Mouse (Mus musculus) CH12.LX (cell line): ENCODE data around the gene Asb11. TPM values are rescaled to one million over a fixed set of nuclear protein-coding genes. Genes with fewer than 3 reads are reported as not detected.

Experiments
- DNase-seq: peaks from one replicate; pipeline ENCODE4 v3.0.0-alpha.2; 2013; ENCODE audit errors: extremely low read depth
- H3K27ac ChIP-seq: 2 replicates; pipeline ENCODE4 v1.5.1; 2012; ENCODE audit warnings: low read depth, mild to moderate bottlenecking, control low read depth, moderate library complexity; ENCODE audit not compliant: insufficient read depth
- H3K27me3 ChIP-seq: replicated peaks from 2 replicates; pipeline ENCODE3; 2012; ENCODE audit warnings: inconsistent platforms
- H3K36me3 ChIP-seq, 2 experiments: replicated peaks in 1 of 2; 2 replicates each; pipeline versions ENCODE3 to v1.6.1; 2012; ENCODE audit warnings: inconsistent platforms in 1 of 2, low read length in 1 of 2, mild to moderate bottlenecking in 1 of 2, mixed read lengths in 1 of 2, moderate library complexity in 1 of 2; ENCODE audit not compliant: control insufficient read depth in 1 of 2, insufficient read depth in 1 of 2
- H3K4me1 ChIP-seq, 2 experiments: 2 replicates each; pipeline ENCODE4 v1.6.1; 2012; ENCODE audit warnings: inconsistent platforms in 1 of 2, moderate library complexity in 1 of 2; ENCODE audit not compliant: insufficient read depth in 2 of 2, control insufficient read depth in 1 of 2
- H3K4me2 ChIP-seq: 2 replicates; pipeline ENCODE4 v1.6.1; 2012; ENCODE audit warnings: low read depth, mild to moderate bottlenecking, control low read depth; ENCODE audit not compliant: poor library complexity, insufficient read depth, severe bottlenecking
- H3K4me3 ChIP-seq, 3 experiments: fragments of 150-350 bp in 1 of 3; sonication (generic) in 1 of 3; replicated peaks in 1 of 3; 2 replicates each; pipeline versions ENCODE3 to v1.5.1; 2011 to 2012; ENCODE audit warnings: low read depth in 2 of 3, low read length in 2 of 3, mild to moderate bottlenecking in 2 of 3, moderate library complexity in 2 of 3, control low read depth in 1 of 3, improper control_type of control experiment in 1 of 3, inconsistent platforms in 1 of 3, mixed read lengths in 1 of 3; ENCODE audit not compliant: poor library complexity in 1 of 3
- H3K79me2 ChIP-seq: replicated peaks from 2 replicates; pipeline ENCODE4 v1.6.1; 2012; ENCODE audit warnings: mild to moderate bottlenecking, moderate library complexity; ENCODE audit not compliant: control insufficient read depth, poor library complexity, insufficient read depth, severe bottlenecking; ENCODE audit errors: extremely low read depth
- H3K9ac ChIP-seq: 2 replicates; pipeline ENCODE4 v1.6.1; 2012; ENCODE audit warnings: low read depth, mild to moderate bottlenecking, control low read depth, moderate library complexity; ENCODE audit not compliant: insufficient read depth
- H3K9me3 ChIP-seq: replicated peaks from 2 replicates; pipeline ENCODE3; 2012; ENCODE audit warnings: low read length, inconsistent platforms, mixed read lengths
- CTCF ChIP-seq, 2 experiments: IDR thresholded peaks in 1 of 2; conservative IDR thresholded peaks in 1 of 2; 2 replicates each; pipeline ENCODE4 v1.5.1; 2011 to 2012; ENCODE audit warnings: low read depth in 2 of 2, low read length in 2 of 2, improper control_type of control experiment in 1 of 2, inconsistent platforms in 1 of 2, mild to moderate bottlenecking in 1 of 2, moderate library complexity in 1 of 2
- HCFC1 ChIP-seq: IDR thresholded peaks from 2 replicates; pipeline ENCODE4 v1.6.1; 2012; ENCODE audit warnings: low read depth, mild to moderate bottlenecking, inconsistent platforms, low read length, improper control_type of control experiment
- JUND ChIP-seq: conservative IDR thresholded peaks from 2 replicates; pipeline ENCODE4 v1.6.1; 2011; ENCODE audit warnings: low read depth, low read length, improper control_type of control experiment
- MAFK ChIP-seq: IDR thresholded peaks from 2 replicates; pipeline ENCODE4 v1.6.1; 2011; ENCODE audit warnings: low read length, improper control_type of control experiment; ENCODE audit not compliant: insufficient replicate concordance
- MAX ChIP-seq: IDR thresholded peaks from 2 replicates; pipeline ENCODE4 v1.6.1; 2011; ENCODE audit warnings: low read length, improper control_type of control experiment
- MAZ ChIP-seq: IDR thresholded peaks from 2 replicates; pipeline ENCODE4 v1.6.1; 2012; ENCODE audit warnings: low read depth, mild to moderate bottlenecking, inconsistent platforms, low read length, improper control_type of control experiment, moderate library complexity
- MXI1 ChIP-seq: IDR thresholded peaks from 2 replicates; pipeline ENCODE4 v1.6.1; 2011; ENCODE audit warnings: mild to moderate bottlenecking, low read depth, low read length, improper control_type of control experiment
- RAD21 ChIP-seq: IDR thresholded peaks from 2 replicates; pipeline ENCODE4 v1.6.1; 2011; ENCODE audit warnings: low read depth, mild to moderate bottlenecking, low read length, improper control_type of control experiment, moderate library complexity
- SIN3A ChIP-seq: IDR thresholded peaks from 2 replicates; pipeline ENCODE4 v1.6.1; 2012; ENCODE audit warnings: low read length, improper control_type of control experiment, inconsistent platforms
- SMC3 ChIP-seq: IDR thresholded peaks from 2 replicates; pipeline ENCODE4 v1.6.1; 2011; ENCODE audit warnings: low read depth, low read length, improper control_type of control experiment
- TCF12 ChIP-seq: IDR thresholded peaks from 2 replicates; pipeline ENCODE4 v1.6.1; 2014; ENCODE audit warnings: low read depth, mild to moderate bottlenecking, inconsistent platforms, low read length, improper control_type of control experiment
- ZC3H11A ChIP-seq: IDR thresholded peaks from 2 replicates; pipeline ENCODE4 v1.6.1; 2012; ENCODE audit warnings: low read depth, mild to moderate bottlenecking, inconsistent platforms, low read length, improper control_type of control experiment
- ZKSCAN1 ChIP-seq: IDR thresholded peaks from 2 replicates; pipeline ENCODE4 v1.6.1; 2012; ENCODE audit warnings: low read depth, inconsistent platforms, low read length, improper control_type of control experiment, borderline replicate concordance
- ZMIZ1 ChIP-seq: IDR thresholded peaks from 2 replicates; pipeline ENCODE4 v1.6.1; 2012; ENCODE audit warnings: low read depth, mild to moderate bottlenecking, inconsistent platforms, low read length, improper control_type of control experiment
- dilution Hi-C: fragments of 300-500 bp; cut with MboI; formaldehyde crosslinking; loops from 2 replicates; pipeline ENCODE4 v1.14.3; 2020; ENCODE audit warnings: low sequenced_read_pairs; ENCODE audit not compliant: extremely low pct_unique_long_range_greater_than_20kb, extremely low pct_ligation_motif_present
- in situ Hi-C: fragments of 300-500 bp; cut with MboI; formaldehyde crosslinking; loops from 3 replicates; pipeline ENCODE4 v1.14.3; 2019; ENCODE audit warnings: low sequenced_read_pairs, low pct_ligation_motif_present, low pct_unique_long_range_greater_than_20kb, mixed read lengths
- polyA plus RNA-seq: library from polyadenylated mRNA; unstranded; fragments of >175 nt; gene quantifications from 2 replicates; pipeline ENCODE4 v1.2.1, GENCODE M21; 2012; ENCODE audit warnings: low read depth; ENCODE audit not compliant: insufficient read length
- total RNA-seq, 2 experiments: library from RNA; depleted of rRNA; stranded (reverse); fragments of 300-350 nt in 1 of 2; fragments of >200 nt in 1 of 2; gene quantifications; 2 replicates each; pipeline ENCODE4 v1.2.3; 2012 to 2014

The Asb11 gene
- total RNA-seq (2012; rRNA removed) (not detected in 2 replicates), total RNA-seq (2014; rRNA removed) (not detected in 2 replicates), polyA plus RNA-seq (not detected in 2 replicates)

DNA sequence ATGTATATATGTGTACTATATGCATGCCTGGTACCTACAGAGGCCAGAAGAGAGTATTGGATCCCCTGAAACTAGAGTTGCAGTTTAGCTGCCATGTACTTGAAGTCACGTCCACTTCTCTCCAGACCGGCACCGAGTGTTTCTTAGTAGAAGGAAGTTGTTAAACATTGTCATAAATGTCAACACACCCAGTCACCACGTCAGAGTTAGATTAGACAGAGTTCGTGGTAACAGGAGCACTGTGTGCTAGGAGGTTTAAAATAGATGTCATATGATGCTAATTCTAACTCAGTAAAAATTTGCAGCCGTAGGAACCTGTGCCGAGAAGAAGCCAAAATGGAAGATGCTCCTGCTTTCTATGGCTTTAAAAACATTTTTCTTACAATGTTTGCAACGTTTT, at the start of gene Asb11:
TSS of gene Asb11 (plus strand) at position 286 of the 400 bp plus-strand sequence.
- dilution Hi-C loops (no loop called here), in situ Hi-C loops (no loop called here)
- no peaks in the 10 kb centered on the region for H3K9me3 ChIP-seq
- TF ChIP-seq MAX: no peak
- no peak for TF ChIP-seq JUND
- no peak for TF ChIP-seq MAFK
- TF ChIP-seq RAD21: no peak
- TF ChIP-seq, all 38 proteins: peak for 0
- no peak for DNase-seq
- Histone ChIP-seq H3K4me3 (no peak within 1 kb of the TSS), H3K4me2 (no peak within 1 kb of the TSS), H3K9ac (no peak within 1 kb of the TSS), H3K4me1 (no peaks in the 10 kb centered on the region), H3K27me3 (no peaks in the 10 kb centered on the region), H3K27ac (no peak within 1 kb of the TSS), H3K79me2 (no peaks in the 10 kb centered on the region), H3K36me3 (peaks cover 5 to 21% of the 10 kb centered on the region in 2 experiments)

DNA sequence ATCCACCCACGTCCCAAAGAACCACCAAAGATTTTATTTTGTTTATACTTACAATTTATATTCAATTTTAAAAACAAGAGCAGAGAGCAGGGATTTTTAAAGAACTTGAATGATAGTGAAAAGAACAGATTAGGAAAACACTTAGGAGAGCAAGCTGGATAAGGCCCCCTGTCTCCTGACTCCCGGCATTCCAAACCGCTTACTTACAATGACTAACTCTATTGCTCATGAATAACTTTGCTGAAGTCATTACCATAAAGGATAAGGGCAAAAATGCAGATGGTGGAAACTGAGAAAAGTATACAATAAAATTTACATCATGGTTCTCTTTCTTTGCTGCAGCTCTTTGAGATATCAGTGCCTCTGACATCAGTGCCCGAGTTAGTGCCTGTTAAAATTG, 42.7 kb upstream of the Asb11 start:
- no peaks in the 10 kb centered on the region for H3K36me3 ChIP-seq
- H3K9me3 ChIP-seq: no peaks in the 10 kb centered on the region
- no peak overlapping the region for H3K4me3 ChIP-seq
- no peak overlapping the region for H3K9ac ChIP-seq
- H3K27me3 ChIP-seq: no peaks in the 10 kb centered on the region
- in situ Hi-C loops (loop anchor here (10.0 kb wide), 1 partner anchor 209 kb away; no protein-coding TSS in a partner anchor), dilution Hi-C loops (no loop called here)
- TF ChIP-seq ZKSCAN1: no peak
- H3K79me2 ChIP-seq: no peaks in the 10 kb centered on the region
- H3K4me2 ChIP-seq: no peak overlapping the region
- no peaks in the 10 kb centered on the region for H3K4me1 ChIP-seq
- no peak overlapping the region for H3K27ac ChIP-seq
- DNase-seq: no peak

DNA sequence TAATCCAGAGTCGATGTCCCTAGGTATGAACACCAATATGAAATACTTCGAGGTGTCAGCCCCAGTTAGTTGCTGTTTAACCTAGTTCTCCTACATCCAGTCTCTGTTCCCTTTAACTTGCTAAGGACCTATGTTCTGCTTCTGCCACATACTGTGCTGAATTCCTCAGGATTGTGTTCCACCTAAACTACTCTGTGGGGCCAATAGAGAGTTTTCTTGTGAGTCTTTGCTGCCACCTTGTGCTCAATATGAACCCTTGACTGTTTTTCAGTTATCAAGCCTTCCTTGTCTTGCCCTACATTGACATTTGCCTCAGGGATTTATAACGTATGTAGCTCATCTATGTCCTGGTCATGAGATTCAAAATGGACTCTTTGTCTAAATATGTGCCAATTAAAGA, 38.3 kb upstream of the Asb11 start:
- H3K9ac ChIP-seq: no peak overlapping the region
- TF ChIP-seq JUND (no peak), SIN3A (no peak), MXI1 (no peak), TCF12 (no peak), ZC3H11A (no peak), CTCF (conservative IDR thresholded peaks at IDR 0.05 in 1 of 2, IDR thresholded peaks at IDR 0.05 in 1 of 2; ENCODE audit: low read depth in 2 of 2, low read length in 2 of 2) (peak; percentile 16 to 66; a peak in 2 of 4 replicates), MAFK (no peak), SMC3 (peak; percentile 55), ZMIZ1 (no peak), MAZ (no peak), MAX (no peak), RAD21 (peak; percentile 69), HCFC1 (no peak)
- no peaks in the 10 kb centered on the region for H3K36me3 ChIP-seq
- H3K27ac ChIP-seq: no peak overlapping the region
- no peaks in the 10 kb centered on the region; a peak in 1 of 4 replicates for H3K4me1 ChIP-seq
- H3K4me2 ChIP-seq: no peak overlapping the region
- no peaks in the 10 kb centered on the region for H3K9me3 ChIP-seq
- no peak for DNase-seq
- no peak overlapping the region for H3K4me3 ChIP-seq
- H3K27me3 ChIP-seq: no peaks in the 10 kb centered on the region
- in situ Hi-C loops: loop anchor here (10.0 kb wide), 1 partner anchor 214 kb away; no protein-coding TSS in a partner anchor
- dilution Hi-C loops: no loop called here
- H3K79me2 ChIP-seq: no peaks in the 10 kb centered on the region
